Mouse (Mus musculus) testis, postnatal 10 days (tissue): ENCODE results near the gene Slc26a8.

ENCODE experiments used
- DNase-seq: peaks from one replicate; pipeline ENCODE4 v3.0.0; 2021; ENCODE audit warnings: low spot score

Slc26a8 gene

DNA sequence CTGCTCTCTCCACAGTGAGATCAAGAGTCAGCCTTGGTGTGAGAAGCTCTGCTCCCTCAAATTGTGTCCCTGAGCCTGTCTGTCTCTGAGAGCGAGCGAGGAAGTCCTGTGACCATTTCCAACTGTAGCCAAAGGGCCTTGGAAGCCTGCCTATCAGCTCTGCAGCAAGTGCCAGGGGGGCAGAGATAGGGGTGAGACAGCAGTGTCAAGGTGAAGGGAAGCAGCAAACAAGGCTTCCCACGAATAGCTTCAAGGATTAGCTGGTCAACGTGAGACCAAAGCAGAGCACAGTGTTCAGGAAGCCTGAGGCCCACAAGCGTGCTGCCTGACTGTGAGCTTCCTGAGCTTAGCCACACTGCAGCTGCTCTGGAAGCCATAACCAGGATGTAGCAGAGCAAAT is 98.6 kb downstream of the Slc26a8 start:
- DNase-seq, result no peak

DNA sequence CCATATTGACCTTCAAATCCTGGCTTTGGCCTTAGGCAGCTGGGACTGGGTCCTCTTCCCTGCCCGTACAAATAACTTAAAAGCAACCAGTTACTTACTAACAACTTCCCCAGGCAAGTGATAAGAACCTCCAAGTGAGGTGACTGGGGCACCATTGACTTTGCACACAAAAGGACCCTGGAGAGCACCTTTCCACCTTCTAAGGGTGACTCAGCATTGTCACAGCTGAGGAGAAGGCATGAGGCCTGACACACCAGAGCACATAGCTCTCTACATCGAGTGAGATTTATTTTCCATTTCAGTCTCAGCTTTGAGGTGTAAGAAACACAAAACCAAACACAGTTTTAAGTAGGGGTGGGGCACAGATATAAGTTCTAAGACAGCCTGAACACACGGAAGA is 99.4 kb downstream of the Slc26a8 start:
- DNase-seq, result no peak

DNA sequence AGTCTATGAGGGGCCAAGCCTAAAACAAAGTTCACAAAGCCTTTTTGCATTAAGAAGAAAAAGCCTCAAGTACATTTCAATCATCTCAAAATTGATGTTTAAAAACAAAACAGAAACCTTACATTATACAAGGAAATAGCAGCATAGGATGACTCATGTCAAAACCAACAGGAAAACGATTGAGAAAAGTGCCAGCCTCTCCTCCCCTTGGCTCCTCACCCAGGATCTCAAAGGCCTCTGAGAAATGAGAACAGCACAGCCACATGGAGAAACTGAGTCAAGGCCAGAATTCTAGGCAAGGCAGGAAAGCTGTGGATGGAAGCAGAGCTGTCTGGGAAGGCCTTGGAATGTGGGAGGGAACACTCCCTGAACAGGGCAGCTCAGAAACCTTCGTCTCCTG is 101.4 kb downstream of the Slc26a8 start:
- DNase-seq, result no peak
